Mouse (Mus musculus) thymus, postnatal 25 days (tissue): ENCODE measurements around the gene Psmd8.
A peak's percentile ranks its signal among the peaks of the same experiment; 100 is the strongest.
"Not testable (repeated sequence)": the region's sequence is repeated elsewhere in the genome, so short reads cannot be mapped to it uniquely, and the experiment has no call there.

Experiments
- DNase-seq: peaks from one replicate; pipeline ENCODE4 v3.0.0; 2022

The Psmd8 gene

GRCm38 (mm10) chr7:29180077-29180853 is at the start of gene Psmd8:
Psmd8 (minus strand) TSS chr7:29180701.
- DNase-seq: peak; percentile 97

- DNase-seq: no peak
Measured at GRCm38 (mm10) chr7:29228202-29228601, 47.7 kb upstream of the Psmd8 start.

- no peak for DNase-seq
Measured at GRCm38 (mm10) chr7:29225520-29225919, 45.0 kb upstream of the Psmd8 start.

- no peak for DNase-seq
Measured at GRCm38 (mm10) chr7:29224756-29225394, 44.4 kb upstream of the Psmd8 start.

GRCm38 (mm10) chr7:29214846-29215245 is 34.3 kb upstream of the Psmd8 start:
- DNase-seq: no peak

GRCm38 (mm10) chr7:29214236-29214635 is 33.7 kb upstream of the Psmd8 start:
- DNase-seq: no peak

- no peak for DNase-seq
Measured at GRCm38 (mm10) chr7:29213675-29214082, 33.2 kb upstream of the Psmd8 start, which contains the start of gene Catsperg1. Catsperg1 (minus strand) TSS chr7:29214035.

GRCm38 (mm10) chr7:29212775-29213560 is 32.5 kb upstream of the Psmd8 start:
- not testable (repeated sequence) for DNase-seq

GRCm38 (mm10) chr7:29212199-29212765 is 31.8 kb upstream of the Psmd8 start:
- DNase-seq: no peak

- peak; percentile 89 for DNase-seq
Measured at GRCm38 (mm10) chr7:29211415-29212198, 31.1 kb upstream of the Psmd8 start.

- not testable (repeated sequence) for DNase-seq
Measured at GRCm38 (mm10) chr7:29211013-29211412, 30.5 kb upstream of the Psmd8 start.

- DNase-seq: no peak
Measured at GRCm38 (mm10) chr7:29202577-29202976, 22.1 kb upstream of the Psmd8 start.

- not testable (repeated sequence) for DNase-seq
Measured at GRCm38 (mm10) chr7:29194230-29194629, 13.7 kb upstream of the Psmd8 start.

- not testable (repeated sequence) for DNase-seq
Measured at GRCm38 (mm10) chr7:29181323-29181722, 822 bp upstream of the Psmd8 start.

GRCm38 (mm10) chr7:29180854-29181236 is 344 bp upstream of the Psmd8 start:
- DNase-seq: no peak

- no peak for DNase-seq
Measured at GRCm38 (mm10) chr7:29179323-29179722, 1.2 kb downstream of the Psmd8 start.

- DNase-seq: no peak
Measured at GRCm38 (mm10) chr7:29178106-29178505, 2.4 kb downstream of the Psmd8 start.

- DNase-seq: no peak
Measured at GRCm38 (mm10) chr7:29172390-29173016, 8.0 kb downstream of the Psmd8 start.

GRCm38 (mm10) chr7:29171562-29172097 is 8.9 kb downstream of the Psmd8 start:
- DNase-seq: no peak

GRCm38 (mm10) chr7:29170755-29171561 is 9.5 kb downstream of the Psmd8 start:
- no peak for DNase-seq
